Mouse (Mus musculus) erythroblast, embryonic 14.5 days (primary cell): Measurements from ENCODE around the gene Naga.

ENCODE experiments used
- GATA1 ChIP-seq: IDR thresholded peaks from 2 replicates; pipeline ENCODE4 v1.6.1; 2012; ENCODE audit warnings: low read length, inconsistent platforms, mixed read lengths
- TAL1 ChIP-seq: IDR thresholded peaks from 3 replicates; pipeline ENCODE4 v1.6.1; 2012; ENCODE audit warnings: low read length, inconsistent platforms, mixed read lengths

- TF ChIP-seq GATA1, result no peak
- TF ChIP-seq TAL1, result no peak
Measured at GRCm38 (mm10) chr15:82378261-82379180, 39.8 kb upstream of the Naga start.
